Mouse (Mus musculus) lung, embryonic 16.5 days (tissue): ENCODE results near the gene Itpa. TPM values are rescaled to one million over a fixed set of nuclear protein-coding genes. Genes with fewer than 3 reads are reported as not detected.

Experiments used
- ATAC-seq: fragments of 200-750 bp; cut with Nextera tagmentation; 2 replicates; pipeline ENCODE4 v1.8.0; 2017; ENCODE audit warnings: low read depth, mild to moderate bottlenecking, moderate library complexity
- H3K27ac ChIP-seq: fragments of 300-500 bp; sonication (generic); 2 replicates; pipeline ENCODE4 v1.5.1; 2014; ENCODE audit warnings: mild to moderate bottlenecking, control low read depth, low read length
- H3K27me3 ChIP-seq: fragments of 300-500 bp; sonication (generic); 2 replicates; pipeline ENCODE4 v1.6.1; 2014; ENCODE audit warnings: low read depth, low read length, mixed read lengths; ENCODE audit not compliant: control insufficient read depth, insufficient read depth
- H3K36me3 ChIP-seq: fragments of 300-500 bp; sonication (generic); 2 replicates; pipeline ENCODE4 v1.6.1; 2014; ENCODE audit warnings: low read length; ENCODE audit not compliant: control insufficient read depth, insufficient read depth
- H3K4me1 ChIP-seq: fragments of 300-500 bp; sonication (generic); replicated peaks from 2 replicates; pipeline ENCODE4 v1.6.1; 2014; ENCODE audit warnings: low read length, mixed read lengths; ENCODE audit not compliant: control insufficient read depth, insufficient read depth
- H3K4me2 ChIP-seq: fragments of 300-500 bp; sonication (generic); 2 replicates; pipeline ENCODE4 v1.6.1; 2014; ENCODE audit warnings: low read depth, low read length, control low read depth
- H3K4me3 ChIP-seq: fragments of 300-500 bp; sonication (generic); 2 replicates; pipeline ENCODE4 v1.5.1; 2014; ENCODE audit warnings: mild to moderate bottlenecking, low read length, control low read depth
- H3K9ac ChIP-seq: fragments of 300-500 bp; sonication (generic); 2 replicates; pipeline ENCODE4 v1.6.1; 2014; ENCODE audit warnings: low read length, control low read depth
- H3K9me3 ChIP-seq: fragments of 300-500 bp; sonication (generic); 2 replicates; pipeline ENCODE4 v1.6.1; 2016; ENCODE audit warnings: low read length; ENCODE audit not compliant: control insufficient read depth
- WGBS: fragments of 180-500 bp; shearing (Covaris S2); extraction: QIAGEN DNeasy Blood & Tissue Kit; methylation state at CpG from one replicate; pipeline ENCODE4 v1.1.7; 2014; 5-methylcytosine and 5-hydroxymethylcytosine counted together
- polyA plus RNA-seq: library from polyadenylated mRNA; unstranded; fragments of >200 nt; fragmentation: Nextera tagmentation; extraction: Ambion mirVana; gene quantifications from 2 replicates; pipeline ENCODE4 v1.2.1, GENCODE M21; 2015

Gene Itpa
- polyA plus RNA-seq, 1 experiment from 2014 or later = 95.9 TPM

DNA sequence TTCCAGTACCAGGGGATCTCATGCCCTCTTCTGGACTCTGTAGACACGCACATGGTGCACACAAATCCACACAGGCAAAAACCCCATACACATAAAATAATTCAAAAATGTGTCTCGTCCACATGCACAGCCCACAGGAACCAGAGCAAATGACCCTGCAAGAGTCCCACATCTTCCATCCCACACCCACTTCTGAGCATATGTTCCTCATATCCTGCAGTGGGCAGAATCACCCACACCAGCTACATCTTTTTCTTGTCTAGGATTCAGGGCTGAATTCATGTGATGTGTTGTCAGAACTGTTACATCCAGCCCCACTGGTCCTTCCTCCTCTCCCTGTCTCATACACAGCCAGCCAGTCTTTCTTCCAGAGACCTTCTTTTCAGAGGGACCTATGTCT lies 14.1 kb upstream of the Itpa start:
- H3K4me3 ChIP-seq = no peak overlapping the region
- no peak overlapping the region for H3K27ac ChIP-seq
- no peaks in the 10 kb centered on the region for H3K9me3 ChIP-seq
- no peak overlapping the region for H3K9ac ChIP-seq
- peaks cover 23% of the 10 kb centered on the region for H3K36me3 ChIP-seq
- no peaks in the 10 kb centered on the region for H3K4me1 ChIP-seq
- H3K4me2 ChIP-seq = no peak overlapping the region
- 85% methylated on average over 2 of the region's 2 CpGs for WGBS
- no peaks in the 10 kb centered on the region for H3K27me3 ChIP-seq
- no peak for ATAC-seq

GRCm38 (mm10) chr2:130653760-130654159 lies 13.7 kb upstream of the Itpa start:
- Histone ChIP-seq H3K27me3 (no peaks in the 10 kb centered on the region), H3K4me2 (no peak overlapping the region), H3K9ac (no peak overlapping the region), H3K36me3 (peaks cover 25% of the 10 kb centered on the region), H3K9me3 (no peaks in the 10 kb centered on the region), H3K27ac (no peak overlapping the region), H3K4me3 (no peak overlapping the region), H3K4me1 (no peaks in the 10 kb centered on the region)
- ATAC-seq = no peak
- 73% methylated on average over 1 of the region's 1 CpGs for WGBS

DNA sequence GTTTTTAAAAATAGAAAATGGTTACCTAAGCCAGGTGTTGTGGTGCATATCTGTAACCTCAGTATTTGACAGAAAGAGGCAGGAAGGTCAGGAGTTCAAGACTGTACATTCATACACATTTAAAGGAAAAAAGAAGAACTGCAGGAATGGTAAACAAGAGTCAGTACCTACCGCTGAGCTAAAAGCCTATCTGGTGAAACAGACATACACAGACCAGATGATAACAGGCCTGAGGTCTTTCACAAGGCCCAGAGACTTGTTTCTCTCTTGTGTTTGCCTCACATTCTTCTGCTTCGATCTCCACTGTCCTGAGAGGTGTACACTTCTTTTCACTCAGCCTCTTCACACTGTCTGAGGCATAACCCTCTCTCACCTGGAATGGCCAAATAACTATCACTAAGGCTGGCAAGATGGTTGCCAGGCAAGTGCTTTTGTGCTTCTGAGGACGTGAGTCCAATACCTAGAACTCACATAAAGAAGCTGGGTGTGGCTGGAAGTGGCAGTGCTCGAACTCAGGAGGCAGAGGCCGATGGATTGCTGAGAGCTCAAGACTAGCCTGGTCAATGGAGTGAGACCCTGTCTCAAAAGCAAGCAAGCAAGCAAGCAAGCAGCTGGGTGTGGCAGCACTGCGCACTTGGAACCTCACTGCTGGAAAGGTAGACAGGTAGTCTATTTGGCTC lies 11.6 kb upstream of the Itpa start:
- Histone ChIP-seq H3K4me1 (no peaks in the 10 kb centered on the region), H3K27ac (no peak overlapping the region), H3K4me2 (no peak overlapping the region), H3K9me3 (no peaks in the 10 kb centered on the region), H3K36me3 (peaks cover 32% of the 10 kb centered on the region), H3K9ac (no peak overlapping the region), H3K4me3 (no peak overlapping the region), H3K27me3 (no peaks in the 10 kb centered on the region)
- no peak for ATAC-seq
- 85% methylated on average over 6 of the region's 6 CpGs for WGBS

- no peak for ATAC-seq
- Histone ChIP-seq H3K4me2 (no peak overlapping the region), H3K27ac (no peak overlapping the region), H3K9me3 (no peaks in the 10 kb centered on the region), H3K4me3 (no peak overlapping the region), H3K4me1 (no peaks in the 10 kb centered on the region), H3K27me3 (no peaks in the 10 kb centered on the region), H3K36me3 (peaks cover 33% of the 10 kb centered on the region), H3K9ac (no peak overlapping the region)
- 93% methylated on average over 9 of the region's 9 CpGs for WGBS
Observed at GRCm38 (mm10) chr2:130656536-130656935, 10.9 kb upstream of the Itpa start.

GRCm38 (mm10) chr2:130657541-130657940 lies 9.9 kb upstream of the Itpa start:
- Histone ChIP-seq H3K4me1 (no peaks in the 10 kb centered on the region), H3K9me3 (no peaks in the 10 kb centered on the region), H3K27me3 (no peaks in the 10 kb centered on the region), H3K27ac (no peak overlapping the region), H3K4me2 (no peak overlapping the region), H3K4me3 (no peak overlapping the region), H3K9ac (no peak overlapping the region), H3K36me3 (peaks cover 37% of the 10 kb centered on the region)
- 88% methylated on average over 6 of the region's 6 CpGs for WGBS
- ATAC-seq = no peak

DNA sequence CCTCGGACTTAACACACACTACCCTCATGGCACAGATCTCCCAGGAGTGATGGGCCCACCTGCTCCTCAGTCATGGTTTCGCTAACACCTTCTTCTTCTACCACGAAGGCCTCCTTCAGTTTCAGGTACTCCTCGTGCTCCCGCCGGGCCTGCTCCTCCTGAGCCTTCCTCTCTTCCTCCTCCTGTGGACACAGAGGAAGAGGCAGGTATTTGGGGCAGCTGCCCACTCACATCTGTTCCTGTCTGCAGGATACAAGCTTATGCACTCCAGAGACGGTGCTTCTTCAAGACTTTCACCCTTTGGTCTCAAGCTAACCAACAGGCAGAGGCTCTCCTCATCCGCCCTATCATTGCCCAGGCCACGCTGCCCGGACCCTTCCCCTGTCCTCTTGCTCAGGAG lies 8.9 kb upstream of the Itpa start:
- no peaks in the 10 kb centered on the region for H3K27me3 ChIP-seq
- no peak overlapping the region for H3K27ac ChIP-seq
- no peaks in the 10 kb centered on the region for H3K9me3 ChIP-seq
- no peak overlapping the region for H3K9ac ChIP-seq
- peaks cover 5% of the 10 kb centered on the region for H3K4me1 ChIP-seq
- no peak for ATAC-seq
- WGBS = 95% methylated on average over 10 of the region's 10 CpGs
- no peak overlapping the region for H3K4me2 ChIP-seq
- no peak overlapping the region for H3K4me3 ChIP-seq
- H3K36me3 ChIP-seq = peaks cover 34% of the 10 kb centered on the region

GRCm38 (mm10) chr2:130663342-130663741 lies 4.1 kb upstream of the Itpa start:
- peak overlapping the region; percentile 82 for H3K4me3 ChIP-seq
- WGBS = 90% methylated on average over 11 of the region's 11 CpGs
- no peak overlapping the region for H3K27ac ChIP-seq
- peaks cover 18% of the 10 kb centered on the region for H3K4me1 ChIP-seq
- peaks cover 16% of the 10 kb centered on the region for H3K36me3 ChIP-seq
- no peak for ATAC-seq
- no peaks in the 10 kb centered on the region for H3K27me3 ChIP-seq
- H3K4me2 ChIP-seq = peak overlapping the region; percentile 88
- no peaks in the 10 kb centered on the region for H3K9me3 ChIP-seq
- H3K9ac ChIP-seq = peak overlapping the region; percentile 95

GRCm38 (mm10) chr2:130664102-130664701 lies 3.2 kb upstream of the Itpa start, which contains the start of gene Ddrgk1:
Ddrgk1 (minus strand) TSS chr2:130664659.
- Histone ChIP-seq H3K27me3 (no peaks in the 10 kb centered on the region), H3K4me3 (peak within 1 kb of the TSS; percentile 82), H3K9me3 (no peaks in the 10 kb centered on the region), H3K4me2 (peak within 1 kb of the TSS; percentile 88), H3K9ac (peak within 1 kb of the TSS; percentile 95), H3K27ac (peak within 1 kb of the TSS; percentile 99), H3K4me1 (peaks cover 22% of the 10 kb centered on the region), H3K36me3 (peaks cover 12% of the 10 kb centered on the region)
- ATAC-seq = peak; percentile 98
- under 1% methylated on average over 40 of the region's 40 CpGs for WGBS

GRCm38 (mm10) chr2:130677211-130677610 lies 9.8 kb downstream of the Itpa start:
- Histone ChIP-seq H3K36me3 (peaks cover 60% of the 10 kb centered on the region), H3K4me3 (no peak overlapping the region), H3K4me1 (no peaks in the 10 kb centered on the region), H3K27me3 (no peaks in the 10 kb centered on the region), H3K9me3 (no peaks in the 10 kb centered on the region), H3K4me2 (no peak overlapping the region), H3K27ac (no peak overlapping the region), H3K9ac (no peak overlapping the region)
- ATAC-seq = no peak
- WGBS = 79% methylated on average over 10 of the region's 10 CpGs
